Mouse (Mus musculus) myocyte (in vitro differentiated cells): ENCODE results near the gene Anxa4.

Experiments
- CEBPB ChIP-seq: IDR thresholded peaks from 2 replicates; pipeline ENCODE4 v1.6.1; 2011; ENCODE audit warnings: mild to moderate bottlenecking, moderate library complexity; ENCODE audit not compliant: poor library complexity, insufficient read depth, severe bottlenecking
- MYOD1 ChIP-seq, 3 experiments: IDR thresholded peaks; one replicate each; pipeline ENCODE4 v1.6.1; 2011; ENCODE audit warnings: control low read depth in 2 of 3, low read depth in 2 of 3, mild to moderate bottlenecking in 2 of 3, moderate library complexity in 1 of 3; ENCODE audit not compliant: insufficient read length in 2 of 3, control insufficient read depth in 1 of 3
- TCF12 ChIP-seq: IDR thresholded peaks from one replicate; pipeline ENCODE4 v1.6.1; 2011; ENCODE audit warnings: mild to moderate bottlenecking, control low read depth; ENCODE audit not compliant: poor library complexity, insufficient read depth, severe bottlenecking
- USF1 ChIP-seq: IDR thresholded peaks from one replicate; pipeline ENCODE4 v1.6.1; 2011; ENCODE audit warnings: low read depth, mild to moderate bottlenecking, control low read depth, moderate library complexity

- TF ChIP-seq USF1, result no peak
- TF ChIP-seq TCF12, result no peak
- no peak for TF ChIP-seq CEBPB
- no peak for TF ChIP-seq MYOD1 (IDR thresholded peaks at IDR 0.05; ENCODE audit: control insufficient read depth in 1 of 3, insufficient read length in 2 of 3, low read depth in 2 of 3)
Observed at GRCm38 (mm10) chr6:86750961-86751360, 42.4 kb downstream of the Anxa4 start.
